Mouse (Mus musculus): Measurements from ENCODE around the gene Rnaset2b. TPM values are rescaled to one million over a fixed set of nuclear protein-coding genes. Genes with fewer than 3 reads are reported as not detected.

Rnaset2b gene
- total RNA-seq, 2 experiments from 2014 or later: 37.0 to 38.8 TPM

Other genes with a start within 250 kb of the Rnaset2b start
- 10 to 100 TPM; 41.7 to 50.5 TPM for gene Ezr, start 187.8 kb upstream of the Rnaset2b start, total RNA-seq (2021)
- 10 to 100 TPM; 29.8 TPM for gene Rsph3b, start 22.0 kb upstream of the Rnaset2b start, total RNA-seq (2021)
- gene Tagap1, start 9.5 kb upstream of the Rnaset2b start, total RNA-seq (2021): 10 to 100 TPM; 24.8 to 24.9 TPM
- under 1 TPM in 1 of 2 experiments, not detected in 1; 0.22 TPM for gene Gm49721, start 8.3 kb downstream of the Rnaset2b start, total RNA-seq (2021)
- 1 to 10 TPM; 1.5 to 1.8 TPM for gene Gm1604a, start 54.9 kb downstream of the Rnaset2b start, total RNA-seq (2021)
- 10 to 100 TPM; 30.5 to 38.3 TPM for gene Rps6ka2, start 199.5 kb downstream of the Rnaset2b start, total RNA-seq (2021)

All from layer of hippocampus, postnatal 36 days (tissue).